17 mouse cellular contexts compared by ENCODE assay signal in genomic region chr12:99973659-99974058, GRCm38 (mm10). TPM values are rescaled to one million over a fixed set of nuclear protein-coding genes. Genes with fewer than 3 reads are reported as not detected.
A peak's percentile ranks its signal among the peaks of the same experiment; 100 is the strongest.
DNase-seq lines count a peak whose midpoint lies in the region; TF ChIP-seq lines count a peak whose summit lies in the region.
"Had no signal": no experiment of that assay in that cellular context is flagged by ENCODE, and none has a peak within 500 bp of the region (broad histone marks: within the 10 kb centered on the region; RNA-seq: fewer than 3 reads in every experiment).

No protein-coding gene starts in this region.

- H3K27ac ChIP-seq in gastrocnemius, adult 2 months, result no peak overlapping the region
- H3K27ac ChIP-seq: forebrain, embryonic 10.5 days; limb, embryonic 12.5 days; neural tube, embryonic 13.5 days had no signal

- H3K27me3 ChIP-seq in splenic B cell, adult 2 months (ENCODE audit: control insufficient read depth, insufficient read depth, low read length, poor library complexity, severe bottlenecking), result no peaks in the 10 kb centered on the region; the same call in 1 of the 2 replicates

- DNase-seq in gastrocnemius, adult 2 months, result no peak
- DNase-seq in gastrocnemius, postnatal 4 days (ENCODE audit: low spot score in 2 of 2), result no peak
- peak; percentile 14 for DNase-seq in spleen, adult 12 weeks (ENCODE audit: low spot score)
- DNase-seq in spleen, postnatal 14 days (ENCODE audit: low spot score in 2 of 2), result no peak
- DNase-seq in brain, adult 2 months (ENCODE audit: low read depth, low spot score), result peak; percentile 20
- peak; percentile 73 for DNase-seq in splenic B cell, adult 2 months (ENCODE audit: low read depth, low spot score)
- no peak for DNase-seq in heart, adult 8-10 months (ENCODE audit: low spot score)
- no peak for DNase-seq in urinary bladder, postnatal 36 days (ENCODE audit: low spot score in 2 of 2)
- DNase-seq: adrenal gland, postnatal 10 days; embryo, embryonic 11 days; gastrocnemius, postnatal 14 days; right cerebral cortex, postnatal 25 days had no signal

- no peak overlapping the region for H3K4me3 ChIP-seq in gastrocnemius, adult 2 months
- H3K4me3 ChIP-seq: forebrain, embryonic 10.5 days; limb, embryonic 12.5 days; megakaryocyte, embryonic 14.5 days; neural tube, embryonic 13.5 days had no signal

- intact Hi-C loops in gastrocnemius, adult 2 months (cut with DNase I), result no loop called here

- TF ChIP-seq CTCF in gastrocnemius, adult 2 months (IDR thresholded peaks at IDR 0.05), result peak; percentile 48

- 0 out of 2 replicates have a peak, but pooled peaks cover 2% of the 10 kb centered on the region for H3K36me3 ChIP-seq in splenic B cell, adult 2 months (ENCODE audit: control insufficient read depth, insufficient read depth, low read length, poor library complexity, severe bottlenecking)
- H3K36me3 ChIP-seq: forebrain, embryonic 10.5 days; limb, embryonic 12.5 days; neural tube, embryonic 13.5 days had no signal

RNA-seq across cellular contexts. Expression of gene Kcnk13, which starts 9.4 kb away (rescaled TPM):
- total RNA-seq in gastrocnemius, adult 2 months (2021), result under 1 TPM; 0.08 to 0.13 TPM
- total RNA-seq in gastrocnemius, postnatal 4 days (2021), result 1 to 10 TPM; 4.3 to 4.7 TPM
- under 1 TPM; 0.16 to 0.52 (median 0.34) TPM for total RNA-seq in heart, adult 8-10 months (2022)
- total RNA-seq: hematopoietic stem cell, adult 5-6 weeks had no signal

Comparison
In these comparisons a context has a peak if more than half of its experiments do, and no peak if none do; other contexts are left out.
1. DNase-seq: peak in spleen, adult 12 weeks (single experiment), brain, adult 2 months (single experiment) and splenic B cell, adult 2 months (single experiment); none in gastrocnemius, adult 2 months (single experiment), gastrocnemius, postnatal 4 days (0 of 2), spleen, postnatal 14 days (0 of 2), heart, adult 8-10 months (single experiment) and urinary bladder, postnatal 36 days (0 of 2).